Mouse (Mus musculus) central nervous system, embryonic 18 days (tissue): ENCODE measurements around the gene Snx1. TPM values are rescaled to one million over a fixed set of nuclear protein-coding genes. Genes with fewer than 3 reads are reported as not detected.

Source experiments
- polyA plus RNA-seq: library from polyadenylated mRNA; depleted of rRNA; stranded (reverse); fragments of >200 nt; gene quantifications from 2 replicates; pipeline ENCODE4 v1.2.3, GENCODE M21; 2012; rRNA removed

The Snx1 gene
- polyA plus RNA-seq = 83.5 and 86.2 TPM in 2 replicates

DNA sequence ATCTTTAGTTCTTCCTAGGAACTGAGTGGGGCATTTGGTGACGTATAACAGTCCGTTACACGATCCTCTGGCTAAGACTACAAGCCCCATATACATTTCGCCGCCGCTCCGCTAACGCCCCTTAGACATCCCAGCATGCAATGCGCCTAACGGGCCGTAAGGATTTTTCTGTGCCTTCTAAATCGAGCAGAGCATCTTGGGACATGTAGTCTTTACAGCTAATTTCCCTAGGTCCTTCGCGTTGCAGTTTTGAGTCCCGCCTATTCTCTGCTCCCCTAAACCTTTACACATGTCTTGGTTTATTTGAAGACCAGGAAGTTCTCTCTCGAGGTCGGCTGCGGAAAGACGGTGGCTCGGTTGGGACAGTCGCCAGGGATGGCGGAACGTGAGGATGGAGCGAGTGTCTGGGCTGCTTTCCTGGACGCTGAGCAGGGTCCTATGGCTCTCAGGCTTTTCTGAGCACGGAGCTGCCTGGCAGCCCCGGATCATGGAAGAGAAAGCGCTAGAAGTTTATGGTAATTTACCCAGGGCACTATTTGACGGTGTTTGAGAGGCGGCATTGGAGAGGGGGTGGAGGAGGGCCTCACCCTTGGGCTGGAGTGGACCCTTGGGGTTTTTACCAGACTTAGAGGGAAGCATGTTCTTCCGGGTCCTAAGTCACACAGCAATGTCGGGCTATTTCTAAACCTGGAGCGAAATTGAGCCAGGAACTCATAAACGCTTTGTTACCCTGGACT lies at the start of gene Snx1, which contains the start of gene Ciao2a:
Snx1 (minus strand) TSS at position 132 of the 737 bp plus-strand sequence.
Ciao2a (plus strand) TSS at position 156 of the 737 bp plus-strand sequence.

DNA sequence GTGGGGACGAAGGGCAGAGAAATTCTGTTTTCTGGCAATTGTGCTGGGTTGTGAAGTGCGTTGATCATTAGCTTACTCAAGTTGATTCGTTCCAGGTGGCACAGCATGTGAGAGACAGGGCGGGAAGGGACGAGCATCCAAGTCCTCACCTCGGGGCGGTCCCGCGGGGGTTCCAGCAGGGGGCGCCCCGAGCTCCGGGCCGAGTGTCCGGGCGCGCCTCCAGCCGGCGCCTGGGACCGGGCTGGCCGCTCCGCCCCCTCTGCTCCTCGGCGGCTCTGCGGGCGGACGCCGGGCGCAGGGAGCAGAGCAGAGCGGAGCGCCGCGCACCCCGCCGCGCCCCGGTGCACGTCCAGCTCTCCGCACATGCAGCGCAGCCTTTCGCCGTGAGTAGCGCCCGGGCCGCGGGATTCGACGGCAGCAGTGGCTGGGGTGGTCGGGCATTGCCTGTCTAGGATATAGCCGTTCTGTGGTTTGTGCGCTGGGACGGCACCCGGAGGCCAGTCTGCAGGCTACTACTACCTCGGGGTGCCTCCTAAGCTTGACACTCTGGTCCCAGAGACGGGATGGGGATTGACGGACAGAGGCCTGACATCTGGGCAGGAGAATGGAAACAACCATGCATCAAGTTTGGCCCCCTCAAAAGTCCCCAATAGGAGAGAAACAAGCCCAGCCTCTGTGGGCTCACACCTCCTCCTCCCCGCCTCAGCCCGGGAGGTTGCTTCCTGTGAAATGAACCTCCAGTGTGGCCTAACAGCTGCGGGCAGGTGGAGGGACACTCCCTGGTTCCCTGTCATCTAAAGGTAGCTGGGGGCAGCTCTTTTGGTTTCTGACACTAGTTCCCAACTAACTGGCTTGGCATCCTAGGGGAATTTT lies 31.8 kb upstream of the Snx1 start, which contains the start of gene Dapk2:
Dapk2 (plus strand) TSS at position 266 of the 873 bp plus-strand sequence.

GRCm38 (mm10) chr9:66069583-66069982 lies 56.8 kb downstream of the Snx1 start, which contains the start of gene Snx22:
TSS of gene Snx22 (minus strand) at chr9:66069719.

DNA sequence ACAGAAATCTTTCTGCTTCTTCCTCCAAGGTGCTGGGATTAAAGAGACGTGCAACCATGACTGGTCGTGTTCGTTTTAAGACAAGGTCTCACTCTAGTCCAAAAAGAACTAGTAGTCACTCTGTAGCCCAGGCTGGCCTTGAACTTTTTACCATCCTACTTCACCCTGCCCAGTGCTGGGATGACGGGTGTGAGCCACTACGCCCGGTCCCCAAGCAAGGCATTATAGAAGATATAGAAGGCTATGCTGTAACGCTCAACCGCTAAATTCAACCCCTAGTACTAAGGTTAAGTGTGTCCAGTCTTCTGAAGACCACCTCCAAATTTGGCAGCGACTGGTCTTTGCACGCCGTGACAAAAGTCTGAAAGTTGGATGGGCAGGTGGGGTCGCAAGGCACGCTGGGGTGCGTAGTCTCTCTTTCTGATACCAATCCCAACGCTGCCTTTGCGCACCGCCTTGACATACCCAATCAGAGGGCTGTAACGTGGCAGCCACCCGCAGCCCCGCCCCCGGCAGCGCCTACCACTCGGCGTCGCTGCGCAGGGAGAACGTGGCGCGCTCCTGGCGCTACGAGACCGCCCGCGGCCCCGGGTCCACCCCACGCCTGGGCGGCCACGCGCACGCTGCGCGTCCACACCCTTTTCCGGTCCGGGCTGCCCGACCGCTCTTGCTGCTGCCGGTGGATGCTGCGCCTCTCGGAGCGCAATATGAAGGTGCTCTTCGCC lies 66.6 kb downstream of the Snx1 start, which contains the start of gene Ppib:
Ppib (plus strand) TSS at position 640 of the 725 bp plus-strand sequence.

Other genes with a start within 250 kb of the Snx1 start
- 16.1 and 17.6 TPM in 2 replicates for gene Pclaf, start 236.3 kb downstream of the Snx1 start, polyA plus RNA-seq
- 22.6 and 25.4 TPM in 2 replicates for gene Trip4, start 217.8 kb downstream of the Snx1 start, polyA plus RNA-seq
- gene Csnk1g1, start 217.7 kb downstream of the Snx1 start, polyA plus RNA-seq = 22.3 and 23.5 TPM in 2 replicates
- gene Ppib, start 66.4 kb downstream of the Snx1 start, polyA plus RNA-seq = 360 and 417 TPM in 2 replicates
- 9.9 and 10.0 TPM in 2 replicates for gene Snx22, start 56.9 kb downstream of the Snx1 start, polyA plus RNA-seq
- 30.1 and 31.1 TPM in 2 replicates for gene Ciao2a, start within 50 bp of the Snx1 start, polyA plus RNA-seq
- 0.88 and 1.9 TPM in 2 replicates for gene Dapk2, start 31.6 kb upstream of the Snx1 start, polyA plus RNA-seq
- gene Herc1, start 223.9 kb upstream of the Snx1 start, polyA plus RNA-seq = 61.6 and 63.6 TPM in 2 replicates